Mouse (Mus musculus) heart, adult 2 months (tissue): ENCODE data around the gene Pld5.

ENCODE experiments used
- CTCF ChIP-seq: fragments of 200-600 bp; IDR thresholded peaks from 2 replicates; pipeline ENCODE4 v1.8.1; 2022; ENCODE audit warnings: antibody characterized with exemption, mild to moderate bottlenecking, moderate library complexity
- EP300 ChIP-seq: fragments of 200-500 bp; IDR thresholded peaks from 2 replicates; pipeline ENCODE4 v1.6.1; 2011; ENCODE audit warnings: low read depth, low read length, control low read depth; ENCODE audit not compliant: insufficient read depth

DNA sequence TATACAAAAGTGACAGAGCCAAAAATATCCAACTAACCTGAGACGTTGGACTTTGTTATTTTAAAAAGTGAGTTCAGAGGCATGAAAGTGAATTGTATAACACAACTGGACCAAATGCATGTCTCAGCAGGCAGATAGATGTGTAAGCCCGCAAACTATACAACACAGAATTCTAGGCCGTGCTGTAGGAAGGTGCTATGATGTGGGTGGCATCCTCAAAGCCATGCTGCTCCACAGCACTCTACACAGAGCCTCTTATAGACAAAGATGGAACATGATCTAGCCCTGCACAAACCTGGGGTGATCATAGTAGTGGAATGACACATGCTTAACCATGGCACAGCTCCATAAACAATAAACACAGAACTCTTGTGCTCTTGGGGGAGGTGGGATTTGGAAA, 185.7 kb downstream of the Pld5 start:
- no peak for TF ChIP-seq CTCF
- TF ChIP-seq EP300 = no peak
